Mouse (Mus musculus) lung, adult 2 months (tissue): Measurements from ENCODE around the gene Mthfd1l. TPM values are rescaled to one million over a fixed set of nuclear protein-coding genes. Genes with fewer than 3 reads are reported as not detected.

Experiments used
- DNase-seq: peaks from one replicate; pipeline ENCODE4 v3.0.0; 2022
- H3K4me1 ChIP-seq: fragments of 200-500 bp; 2 replicates; pipeline ENCODE4 v1.6.1; 2011; ENCODE audit warnings: low read length; ENCODE audit not compliant: control insufficient read depth, insufficient read depth
- H3K4me3 ChIP-seq: fragments of 200-500 bp; replicated peaks from 2 replicates; pipeline ENCODE3; 2011; ENCODE audit warnings: low read depth, mild to moderate bottlenecking, control low read depth, low read length; ENCODE audit errors: extremely low read depth
- CTCF ChIP-seq: fragments of 200-500 bp; IDR thresholded peaks from 2 replicates; pipeline ENCODE4 v1.5.1; 2011; ENCODE audit warnings: mild to moderate bottlenecking, low read length, control low read depth; ENCODE audit not compliant: insufficient read depth
- POLR2A ChIP-seq: fragments of 200-500 bp; IDR thresholded peaks from 2 replicates; pipeline ENCODE4 v1.6.1; 2011; ENCODE audit warnings: low read depth, mild to moderate bottlenecking, control low read depth, low read length, borderline replicate concordance; ENCODE audit errors: extremely low read depth
- WGBS: fragments of 180-500 bp; shearing (Covaris S2); methylation state at CpG from one replicate; pipeline ENCODE4 v1.1.7; 2018; 5-methylcytosine and 5-hydroxymethylcytosine counted together
- polyA plus RNA-seq: library from polyadenylated mRNA; depleted of rRNA; stranded (reverse); fragments of >200 nt; gene quantifications from 2 replicates; pipeline ENCODE4 v1.2.3, GENCODE M21; 2012

The Mthfd1l gene
- polyA plus RNA-seq, 1 experiment, result 1.1 TPM

DNA sequence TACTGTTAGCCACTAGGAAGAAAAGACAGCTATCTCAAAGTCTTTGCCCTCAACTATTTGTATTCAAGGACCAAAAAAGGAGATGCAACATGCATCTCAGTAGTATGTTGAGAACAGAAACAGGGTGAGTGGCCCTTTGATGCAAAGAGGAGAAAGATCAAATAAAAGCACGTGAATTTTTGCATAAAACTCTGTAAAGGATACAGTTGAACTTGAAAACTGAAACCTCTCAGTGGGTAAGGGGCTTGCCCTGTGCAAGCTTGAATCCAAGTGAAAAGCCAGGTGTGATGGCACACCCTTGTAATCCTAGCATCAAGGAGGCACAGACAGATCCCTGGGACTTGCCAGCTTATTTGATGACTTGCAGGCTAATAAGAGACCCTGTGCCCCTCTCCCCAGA lies 151.2 kb downstream of the Mthfd1l start:
- WGBS, result 62% methylated on average over 1 of the region's 1 CpGs

DNA sequence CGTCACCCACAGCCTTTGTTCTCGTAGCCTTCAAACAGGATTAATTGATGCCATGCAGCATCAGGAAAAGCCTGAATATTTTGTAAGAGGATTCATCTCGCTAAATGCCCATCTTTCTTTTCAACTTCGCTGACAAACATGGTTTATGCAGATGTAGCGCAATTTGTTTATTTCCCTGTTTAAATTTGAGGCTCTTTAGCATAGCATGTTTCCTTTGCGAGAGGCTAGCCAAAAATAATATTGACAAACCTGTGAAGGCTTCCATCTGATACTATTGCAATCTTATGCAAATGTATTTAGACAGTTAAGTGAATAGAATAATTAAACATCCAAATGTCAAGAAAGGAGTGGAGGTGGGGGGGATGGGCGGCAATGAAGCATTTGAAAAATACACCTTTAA lies 152.3 kb downstream of the Mthfd1l start:
- WGBS, result 77% methylated on average over 7 of the region's 7 CpGs
- DNase-seq, result no peak
- Histone ChIP-seq H3K4me1 (peaks cover 19% of the 10 kb centered on the region), H3K4me3 (no peak overlapping the region)
- TF ChIP-seq CTCF, result no peak

More for the DNA sequence above, 151.2 kb downstream of the Mthfd1l start:
- TF ChIP-seq CTCF (no peak), POLR2A (no peak)
- no peak for DNase-seq
- Histone ChIP-seq H3K4me3 (no peak overlapping the region), H3K4me1 (peaks cover 16% of the 10 kb centered on the region)

- no peak for DNase-seq
- H3K4me1 ChIP-seq, result peaks cover 14% of the 10 kb centered on the region
- no peak overlapping the region for H3K4me3 ChIP-seq
- 63% methylated on average over 8 of the region's 8 CpGs for WGBS
- TF ChIP-seq CTCF (no peak), POLR2A (no peak)
Measured at GRCm38 (mm10) chr10:4126335-4127012, 153.6 kb downstream of the Mthfd1l start.

- DNase-seq, result no peak
- 60% methylated on average over 10 of the region's 10 CpGs for WGBS
- TF ChIP-seq CTCF (no peak), POLR2A (no peak)
- peaks cover 11% of the 10 kb centered on the region for H3K4me1 ChIP-seq
- no peak overlapping the region for H3K4me3 ChIP-seq
Measured at GRCm38 (mm10) chr10:4128411-4128810, 155.5 kb downstream of the Mthfd1l start.

- Histone ChIP-seq H3K4me1 (peaks cover 8% of the 10 kb centered on the region), H3K4me3 (no peak overlapping the region)
- DNase-seq, result no peak
- 58% methylated on average over 4 of the region's 4 CpGs for WGBS
- TF ChIP-seq POLR2A, result no peak
- no peak for TF ChIP-seq CTCF
Measured at GRCm38 (mm10) chr10:4128915-4129314, 156.0 kb downstream of the Mthfd1l start.

DNA sequence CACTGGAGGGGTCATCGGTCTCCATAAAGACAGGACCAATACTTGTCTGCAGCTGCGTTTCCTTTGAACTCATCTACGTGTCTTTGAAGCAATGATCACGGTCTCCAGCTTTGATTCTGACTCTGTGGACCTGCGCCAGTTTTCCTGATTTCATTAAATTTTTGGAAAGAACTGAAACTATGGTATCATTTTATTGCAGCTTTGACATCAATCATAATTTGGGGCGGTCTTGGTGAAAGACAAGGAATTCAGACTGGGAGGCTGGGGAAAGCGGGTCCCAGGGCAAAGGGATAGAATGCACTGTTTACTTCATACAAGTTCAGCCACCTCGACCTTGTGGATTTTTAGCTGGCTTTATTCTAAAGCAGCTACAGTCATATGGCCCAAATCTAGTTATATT lies 156.5 kb downstream of the Mthfd1l start:
- Histone ChIP-seq H3K4me1 (peaks cover 8% of the 10 kb centered on the region), H3K4me3 (no peak overlapping the region)
- no peak for TF ChIP-seq CTCF
- TF ChIP-seq POLR2A, result no peak
- 76% methylated on average over 8 of the region's 8 CpGs for WGBS
- DNase-seq, result no peak

- no peak for DNase-seq
- H3K4me1 ChIP-seq, result peaks cover 8% of the 10 kb centered on the region
- TF ChIP-seq POLR2A (no peak), CTCF (no peak)
- H3K4me3 ChIP-seq, result no peak overlapping the region
- WGBS, result 74% methylated on average over 11 of the region's 11 CpGs
Measured at GRCm38 (mm10) chr10:4130034-4130607, 157.2 kb downstream of the Mthfd1l start.

DNA sequence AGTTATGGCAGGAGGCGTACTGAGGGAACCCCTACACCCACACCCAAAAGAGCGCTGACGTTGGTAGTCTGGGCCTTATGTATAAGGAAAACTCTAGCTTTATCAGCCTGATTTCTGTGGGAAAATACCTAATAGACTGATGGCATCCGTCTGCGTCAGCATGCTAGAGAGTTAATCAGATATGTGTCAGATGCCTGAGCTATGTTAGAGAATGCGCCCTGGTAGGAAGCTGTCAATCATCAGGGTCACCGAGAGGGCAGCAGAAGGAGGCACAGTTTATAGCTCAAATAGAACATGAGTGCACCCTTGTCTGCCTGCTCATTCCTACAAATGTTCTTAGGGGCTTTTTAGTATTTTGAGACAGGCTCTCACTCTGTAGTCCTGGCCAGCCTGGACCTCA lies 159.8 kb downstream of the Mthfd1l start:
- 0 out of 2 replicates have a peak, but pooled peaks cover 4% of the 10 kb centered on the region for H3K4me1 ChIP-seq
- TF ChIP-seq POLR2A (no peak), CTCF (no peak)
- no peak for DNase-seq
- H3K4me3 ChIP-seq, result no peak overlapping the region
- 47% methylated on average over 7 of the region's 7 CpGs for WGBS

DNA sequence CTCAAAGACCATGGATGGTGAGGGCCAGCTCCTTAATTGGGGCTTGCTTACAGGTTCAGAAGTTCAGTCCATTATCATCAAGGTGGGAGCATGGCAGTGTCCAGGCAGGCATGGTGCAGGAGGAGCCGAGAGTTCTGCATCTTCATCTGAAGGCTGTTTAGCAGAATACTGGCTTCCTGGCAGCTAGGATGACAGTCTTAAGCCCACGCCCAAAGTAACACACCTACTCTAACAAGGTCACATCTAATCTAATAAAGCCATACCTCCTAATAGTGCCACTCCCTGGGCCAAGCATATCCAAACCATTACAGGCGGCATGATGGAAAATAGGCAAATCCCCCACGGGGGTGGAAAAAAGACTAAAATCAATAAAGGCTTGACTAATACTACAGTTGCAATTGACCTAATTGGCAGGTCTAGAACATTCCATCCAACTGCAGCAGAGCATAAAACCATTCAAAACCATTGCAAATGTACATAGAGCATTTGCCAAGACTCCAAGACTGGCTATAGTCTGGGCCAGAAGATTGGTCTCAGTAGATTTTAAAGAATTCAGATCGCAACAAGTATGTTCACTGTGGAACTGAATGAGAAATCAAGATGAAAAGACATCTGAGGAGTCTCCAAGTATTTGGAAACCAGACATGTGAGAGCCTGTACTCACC lies 162.3 kb downstream of the Mthfd1l start:
- TF ChIP-seq POLR2A (no peak), CTCF (no peak)
- Histone ChIP-seq H3K4me3 (no peak overlapping the region), H3K4me1 (0 out of 2 replicates have a peak, but pooled peaks cover 2% of the 10 kb centered on the region)
- 85% methylated on average over 5 of the region's 5 CpGs for WGBS
- DNase-seq, result no peak

- no peak for DNase-seq
- Histone ChIP-seq H3K4me3 (no peak overlapping the region), H3K4me1 (no peaks in the 10 kb centered on the region)
- WGBS, result 65% methylated on average over 3 of the region's 3 CpGs
- TF ChIP-seq CTCF (no peak), POLR2A (no peak)
Measured at GRCm38 (mm10) chr10:4139531-4139930, 166.6 kb downstream of the Mthfd1l start.
